Mouse (Mus musculus): ENCODE data around the gene Sh3bp1. TPM values are rescaled to one million over a fixed set of nuclear protein-coding genes. Genes with fewer than 3 reads are reported as not detected.

The Sh3bp1 gene
- total and polyA plus RNA-seq, 2 experiments from 2014 or later = 3.3 to 6.4 TPM

GRCm38 (mm10) chr15:78956351-78956750, 56.8 kb downstream of the Sh3bp1 start:
- Histone ChIP-seq H3K36me3 (ENCODE audit: insufficient read depth) (peaks cover 51% of the 10 kb centered on the region), H3K4me3 (ENCODE audit: low read depth, low read length) (no peak overlapping the region), H3K27ac (ENCODE audit: low read depth, low read length) (no peak overlapping the region), H3K27me3 (ENCODE audit: insufficient read depth, low read length) (no peaks in the 10 kb centered on the region), H3K9me3 (ENCODE audit: low read length) (no peaks in the 10 kb centered on the region), H3K4me1 (ENCODE audit: insufficient read depth) (no peaks in the 10 kb centered on the region), H3K9ac (no peak overlapping the region), H3K4me2 (ENCODE audit: low read depth) (no peak overlapping the region)
- peak; percentile 45 for TF ChIP-seq CTCF (IDR thresholded peaks at IDR 0.05; ENCODE audit: low read depth)
- WGBS = 89% methylated on average over 4 of the region's 4 CpGs
- no peak for ATAC-seq
- no peak for DNase-seq

GRCm38 (mm10) chr15:78957021-78957420, 57.5 kb downstream of the Sh3bp1 start:
- H3K36me3 ChIP-seq (ENCODE audit: insufficient read depth) = peaks cover 56% of the 10 kb centered on the region
- ATAC-seq = no peak
- WGBS = 82% methylated on average over 15 of the region's 15 CpGs

GRCm38 (mm10) chr15:78959537-78959936, 60.0 kb downstream of the Sh3bp1 start:
- H3K9me3 ChIP-seq (ENCODE audit: low read length) = no peaks in the 10 kb centered on the region
- no peak for TF ChIP-seq CTCF (IDR thresholded peaks at IDR 0.05; ENCODE audit: low read depth)
- no peak overlapping the region for H3K4me3 ChIP-seq (ENCODE audit: low read depth, low read length)
- no peak overlapping the region for H3K27ac ChIP-seq (ENCODE audit: low read depth, low read length)
- DNase-seq (no peak), ATAC-seq (no peak)
- H3K4me1 ChIP-seq (ENCODE audit: insufficient read depth) = no peaks in the 10 kb centered on the region
- no peak overlapping the region for H3K9ac ChIP-seq
- H3K27me3 ChIP-seq (ENCODE audit: insufficient read depth, low read length) = no peaks in the 10 kb centered on the region
- WGBS = 96% methylated on average over 11 of the region's 11 CpGs
- peaks cover 69% of the 10 kb centered on the region for H3K36me3 ChIP-seq (ENCODE audit: insufficient read depth)
- H3K4me2 ChIP-seq (ENCODE audit: low read depth) = no peak overlapping the region

More at GRCm38 (mm10) chr15:78957021-78957420, 57.5 kb downstream of the Sh3bp1 start:
- H3K4me3 ChIP-seq (ENCODE audit: low read depth, low read length) = no peak overlapping the region
- H3K4me2 ChIP-seq (ENCODE audit: low read depth) = no peak overlapping the region
- H3K27ac ChIP-seq (ENCODE audit: low read depth, low read length) = no peak overlapping the region
- H3K9me3 ChIP-seq (ENCODE audit: low read length) = no peaks in the 10 kb centered on the region
- no peak for DNase-seq
- H3K4me1 ChIP-seq (ENCODE audit: insufficient read depth) = no peaks in the 10 kb centered on the region
- no peaks in the 10 kb centered on the region for H3K27me3 ChIP-seq (ENCODE audit: insufficient read depth, low read length)
- no peak overlapping the region for H3K9ac ChIP-seq
- TF ChIP-seq CTCF (IDR thresholded peaks at IDR 0.05; ENCODE audit: low read depth) = no peak

- H3K36me3 ChIP-seq (ENCODE audit: insufficient read depth) = peaks cover 73% of the 10 kb centered on the region
- no peaks in the 10 kb centered on the region for H3K4me1 ChIP-seq (ENCODE audit: insufficient read depth)
- H3K9ac ChIP-seq = no peak overlapping the region
- 80% methylated on average over 4 of the region's 4 CpGs for WGBS
- H3K4me2 ChIP-seq (ENCODE audit: low read depth) = no peak overlapping the region
- H3K9me3 ChIP-seq (ENCODE audit: low read length) = no peaks in the 10 kb centered on the region
- H3K27me3 ChIP-seq (ENCODE audit: insufficient read depth, low read length) = no peaks in the 10 kb centered on the region
- no peak for ATAC-seq
- no peak overlapping the region for H3K4me3 ChIP-seq (ENCODE audit: low read depth, low read length)
- DNase-seq = no peak
- TF ChIP-seq CTCF (IDR thresholded peaks at IDR 0.05; ENCODE audit: low read depth) = no peak
- no peak overlapping the region for H3K27ac ChIP-seq (ENCODE audit: low read depth, low read length)
These were observed 60.5 kb downstream of the Sh3bp1 start for GRCm38 (mm10) chr15:78960088-78960487.

Small RNA genes within 50 kb of the gene (microRNA-seq; reads per million reads assigned to microRNA genes)
- 0.39 to 0.49 reads per million in 2 experiments for gene Mir6955

Other genes starting within 250 kb of the Sh3bp1 start
- gene Elfn2, start 181.0 kb upstream of the Sh3bp1 start, total RNA-seq (2014; rRNA removed) = 33.9 and 51.6 TPM in 2 replicates
- 8.1 and 10.1 TPM in 2 replicates for gene Elfn2, start 181.0 kb upstream of the Sh3bp1 start, polyA plus RNA-seq (2015; fragmentation: Nextera tagmentation; extraction: Ambion mirVana)
- 6.4 and 11.4 TPM in 2 replicates for gene Mfng, start 126.3 kb upstream of the Sh3bp1 start, total RNA-seq (2014; rRNA removed)
- gene Mfng, start 126.3 kb upstream of the Sh3bp1 start, polyA plus RNA-seq (2015; fragmentation: Nextera tagmentation; extraction: Ambion mirVana) = 16.0 and 16.8 TPM in 2 replicates
- 0.57 and 0.77 TPM in 2 replicates for gene Card10, start 96.7 kb upstream of the Sh3bp1 start, total RNA-seq (2014; rRNA removed)
- 1.2 and 1.7 TPM in 2 replicates for gene Card10, start 96.7 kb upstream of the Sh3bp1 start, polyA plus RNA-seq (2015; fragmentation: Nextera tagmentation; extraction: Ambion mirVana)
- gene Cdc42ep1, start 57.1 kb upstream of the Sh3bp1 start, total RNA-seq (2014; rRNA removed) = 8.3 and 8.6 TPM in 2 replicates
- gene Cdc42ep1, start 57.1 kb upstream of the Sh3bp1 start, polyA plus RNA-seq (2015; fragmentation: Nextera tagmentation; extraction: Ambion mirVana) = 10.6 and 13.5 TPM in 2 replicates
- not detected in 2 replicates for gene Lgals2, start 44.2 kb upstream of the Sh3bp1 start, total RNA-seq (2014; rRNA removed)
- 0.52 TPM in 1 of 2 replicates, not detected in the other for gene Lgals2, start 44.2 kb upstream of the Sh3bp1 start, polyA plus RNA-seq (2015; fragmentation: Nextera tagmentation; extraction: Ambion mirVana)
- gene Gga1, start 22.6 kb upstream of the Sh3bp1 start, total RNA-seq (2014; rRNA removed) = 37.0 and 42.9 TPM in 2 replicates
- 54.8 and 55.7 TPM in 2 replicates for gene Gga1, start 22.6 kb upstream of the Sh3bp1 start, polyA plus RNA-seq (2015; fragmentation: Nextera tagmentation; extraction: Ambion mirVana)
- gene Gm49510, start 101 bp upstream of the Sh3bp1 start, total RNA-seq (2014; rRNA removed) = not detected in 2 replicates
- not detected in 2 replicates for gene Gm49510, start 101 bp upstream of the Sh3bp1 start, polyA plus RNA-seq (2015; fragmentation: Nextera tagmentation; extraction: Ambion mirVana)
- 263 and 283 TPM in 2 replicates for gene Pdxp, start 14.2 kb downstream of the Sh3bp1 start, total RNA-seq (2014; rRNA removed)
- gene Pdxp, start 14.2 kb downstream of the Sh3bp1 start, polyA plus RNA-seq (2015; fragmentation: Nextera tagmentation; extraction: Ambion mirVana) = 174 and 175 TPM in 2 replicates
- gene Lgals1, start 27.0 kb downstream of the Sh3bp1 start, total RNA-seq (2014; rRNA removed) = 31.8 and 43.6 TPM in 2 replicates
- 63.2 and 99.4 TPM in 2 replicates for gene Lgals1, start 27.0 kb downstream of the Sh3bp1 start, polyA plus RNA-seq (2015; fragmentation: Nextera tagmentation; extraction: Ambion mirVana)
- gene Nol12, start 35.2 kb downstream of the Sh3bp1 start, total RNA-seq (2014; rRNA removed) = 11.2 and 17.6 TPM in 2 replicates
- 60.3 and 64.2 TPM in 2 replicates for gene Nol12, start 35.2 kb downstream of the Sh3bp1 start, polyA plus RNA-seq (2015; fragmentation: Nextera tagmentation; extraction: Ambion mirVana)
- gene Triobp, start 48.0 kb downstream of the Sh3bp1 start, total RNA-seq (2014; rRNA removed) = 36.7 and 40.5 TPM in 2 replicates
- gene Triobp, start 48.0 kb downstream of the Sh3bp1 start, polyA plus RNA-seq (2015; fragmentation: Nextera tagmentation; extraction: Ambion mirVana) = 25.1 and 30.5 TPM in 2 replicates
- gene H1f0, start 128.7 kb downstream of the Sh3bp1 start, total RNA-seq (2014; rRNA removed) = 198 and 209 TPM in 2 replicates
- 224 and 248 TPM in 2 replicates for gene H1f0, start 128.7 kb downstream of the Sh3bp1 start, polyA plus RNA-seq (2015; fragmentation: Nextera tagmentation; extraction: Ambion mirVana)
- 0.62 TPM in 1 of 2 replicates, not detected in the other for gene Galr3, start 142.1 kb downstream of the Sh3bp1 start, total RNA-seq (2014; rRNA removed)
- gene Galr3, start 142.1 kb downstream of the Sh3bp1 start, polyA plus RNA-seq (2015; fragmentation: Nextera tagmentation; extraction: Ambion mirVana) = 0.12 and 0.20 TPM in 2 replicates
- gene Ankrd54, start 163.1 kb downstream of the Sh3bp1 start, total RNA-seq (2014; rRNA removed) = 43.3 and 50.5 TPM in 2 replicates
- 41.2 and 45.8 TPM in 2 replicates for gene Ankrd54, start 163.1 kb downstream of the Sh3bp1 start, polyA plus RNA-seq (2015; fragmentation: Nextera tagmentation; extraction: Ambion mirVana)
- gene Eif3l, start 175.4 kb downstream of the Sh3bp1 start, total RNA-seq (2014; rRNA removed) = 213 and 218 TPM in 2 replicates
- gene Eif3l, start 175.4 kb downstream of the Sh3bp1 start, polyA plus RNA-seq (2015; fragmentation: Nextera tagmentation; extraction: Ambion mirVana) = 179 and 191 TPM in 2 replicates
- gene Micall1, start 209.1 kb downstream of the Sh3bp1 start, total RNA-seq (2014; rRNA removed) = 23.8 and 29.1 TPM in 2 replicates
- 7.2 and 8.0 TPM in 2 replicates for gene Micall1, start 209.1 kb downstream of the Sh3bp1 start, polyA plus RNA-seq (2015; fragmentation: Nextera tagmentation; extraction: Ambion mirVana)
- gene Polr2f, start 241.2 kb downstream of the Sh3bp1 start, total RNA-seq (2014; rRNA removed) = 48.6 and 111 TPM in 2 replicates
- gene Polr2f, start 241.2 kb downstream of the Sh3bp1 start, polyA plus RNA-seq (2015; fragmentation: Nextera tagmentation; extraction: Ambion mirVana) = 362 and 414 TPM in 2 replicates
- 11.8 and 15.2 TPM in 2 replicates for gene 1700088E04Rik, start 241.5 kb downstream of the Sh3bp1 start, total RNA-seq (2014; rRNA removed)
- gene 1700088E04Rik, start 241.5 kb downstream of the Sh3bp1 start, polyA plus RNA-seq (2015; fragmentation: Nextera tagmentation; extraction: Ambion mirVana) = 19.3 and 23.7 TPM in 2 replicates

All from forebrain, postnatal 0 days (tissue).